Mouse (Mus musculus) liver, postnatal 0 days (tissue): ENCODE data around the gene 4933411K16Rik. TPM values are rescaled to one million over a fixed set of nuclear protein-coding genes. Genes with fewer than 3 reads are reported as not detected.
"Not testable (repeated sequence)": the region's sequence is repeated elsewhere in the genome, so short reads cannot be mapped to it uniquely, and the experiment has no call there.

ENCODE experiments used
- ATAC-seq: fragments of 200-750 bp; cut with Nextera tagmentation; 2 replicates; pipeline ENCODE4 v1.8.0; 2017; ENCODE audit warnings: mild to moderate bottlenecking, moderate library complexity
- DNase-seq: peaks from one replicate; pipeline ENCODE4 v3.0.0-alpha.2; 2016
- H3K27ac ChIP-seq: fragments of 300-500 bp; sonication (generic); 2 replicates; pipeline ENCODE4 v1.5.1; 2014; ENCODE audit warnings: antibody characterized with exemption, moderate library complexity, mild to moderate bottlenecking, low read depth
- H3K27me3 ChIP-seq: fragments of 300-500 bp; sonication (generic); 2 replicates; pipeline ENCODE4 v1.6.1; 2014; ENCODE audit warnings: low read length, control low read depth, mixed read lengths; ENCODE audit not compliant: insufficient read depth
- H3K36me3 ChIP-seq: fragments of 300-500 bp; sonication (generic); replicated peaks from 2 replicates; pipeline ENCODE4 v1.6.1; 2014; ENCODE audit warnings: mild to moderate bottlenecking, control low read depth, low read length, moderate library complexity, mixed read lengths; ENCODE audit not compliant: insufficient read depth
- H3K4me1 ChIP-seq: fragments of 300-500 bp; sonication (generic); 2 replicates; pipeline ENCODE4 v1.6.1; 2014; ENCODE audit warnings: antibody characterized with exemption, mild to moderate bottlenecking, control low read depth; ENCODE audit not compliant: insufficient read depth
- H3K4me2 ChIP-seq: fragments of 300-500 bp; sonication (generic); 2 replicates; pipeline ENCODE4 v1.6.1; 2014; ENCODE audit warnings: low read depth, mild to moderate bottlenecking, low read length, moderate library complexity, mixed read lengths
- H3K4me3 ChIP-seq: fragments of 300-500 bp; sonication (generic); 2 replicates; pipeline ENCODE4 v1.5.1; 2014; ENCODE audit warnings: low read depth, low read length
- H3K9ac ChIP-seq: fragments of 300-500 bp; sonication (generic); replicated peaks from 2 replicates; pipeline ENCODE4 v1.6.1; 2014; ENCODE audit warnings: mild to moderate bottlenecking, moderate library complexity
- H3K9me3 ChIP-seq: fragments of 300-500 bp; sonication (generic); 2 replicates; pipeline ENCODE4 v1.6.1; 2016; ENCODE audit warnings: mild to moderate bottlenecking, control low read depth, low read length, mixed read lengths
- CTCF ChIP-seq: sonication (generic); IDR thresholded peaks from 2 replicates; pipeline ENCODE4 v1.5.1; 2016; ENCODE audit warnings: antibody characterized with exemption, low read depth
- EP300 ChIP-seq: IDR thresholded peaks from 2 replicates; pipeline ENCODE4 v1.6.1; 2016; ENCODE audit warnings: antibody characterized with exemption, low read depth, mild to moderate bottlenecking
- WGBS: fragments of 180-500 bp; shearing (Covaris S2); extraction: QIAGEN DNeasy Blood & Tissue Kit; methylation state at CpG from one replicate; pipeline ENCODE4 v1.1.7; 2014; ENCODE audit not compliant: insufficient replicate concordance; 5-methylcytosine and 5-hydroxymethylcytosine counted together
- polyA plus RNA-seq: library from polyadenylated mRNA; unstranded; fragments of >200 nt; fragmentation: Nextera tagmentation; extraction: Ambion mirVana; gene quantifications from 2 replicates; pipeline ENCODE4 v1.2.1, GENCODE M21; 2015

4933411K16Rik gene
- polyA plus RNA-seq, 1 experiment from 2014 or later, result 0.40 TPM

GRCm38 (mm10) chr19:42079950-42080349, 27.9 kb downstream of the 4933411K16Rik start:
- no peaks in the 10 kb centered on the region for H3K9me3 ChIP-seq
- no peaks in the 10 kb centered on the region for H3K4me1 ChIP-seq
- no peak overlapping the region for H3K9ac ChIP-seq
- ATAC-seq (peak; percentile 54), DNase-seq (no peak)
- 66% methylated on average over 5 of the region's 5 CpGs for WGBS
- no peak overlapping the region for H3K4me3 ChIP-seq
- no peak overlapping the region for H3K4me2 ChIP-seq
- H3K36me3 ChIP-seq, result no peaks in the 10 kb centered on the region
- H3K27ac ChIP-seq, result no peak overlapping the region
- no peaks in the 10 kb centered on the region for H3K27me3 ChIP-seq
- TF ChIP-seq CTCF (no peak), EP300 (no peak)

GRCm38 (mm10) chr19:42080469-42080868, 28.4 kb downstream of the 4933411K16Rik start:
- no peak for ATAC-seq

DNA sequence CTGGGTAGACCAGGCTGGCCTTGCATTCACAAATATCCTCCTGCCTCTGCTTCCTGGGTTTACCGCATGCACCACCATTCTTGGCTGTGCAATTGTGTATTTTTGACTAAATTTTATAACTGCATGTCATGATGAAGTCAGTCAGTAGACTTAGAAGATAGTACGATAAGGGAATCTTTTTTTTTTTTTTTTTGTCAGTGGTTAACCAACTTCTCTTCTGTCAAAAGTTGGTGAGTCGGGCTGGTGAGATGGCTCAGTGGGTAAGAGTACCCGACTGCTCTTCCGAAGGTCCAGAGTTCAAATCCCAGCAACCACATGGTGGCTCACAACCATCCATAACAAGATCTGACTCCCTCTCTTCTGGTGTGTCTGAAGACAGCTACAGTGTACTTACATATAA, 29.6 kb downstream of the 4933411K16Rik start:
- WGBS, result 77% methylated on average over 5 of the region's 5 CpGs
- not testable (repeated sequence) for H3K27ac ChIP-seq, H3K36me3 ChIP-seq, H3K4me3 ChIP-seq, H3K9ac ChIP-seq, H3K9me3 ChIP-seq, H3K4me1 ChIP-seq, ATAC-seq, DNase-seq, H3K4me2 ChIP-seq, H3K27me3 ChIP-seq

More at GRCm38 (mm10) chr19:42080469-42080868, 28.4 kb downstream of the 4933411K16Rik start:
- Histone ChIP-seq H3K27ac (no peak overlapping the region), H3K4me1 (no peaks in the 10 kb centered on the region; the same call in 1 of the 2 replicates), H3K9ac (no peak overlapping the region), H3K4me2 (no peak overlapping the region), H3K9me3 (no peaks in the 10 kb centered on the region), H3K36me3 (no peaks in the 10 kb centered on the region), H3K4me3 (no peak overlapping the region), H3K27me3 (no peaks in the 10 kb centered on the region)
- DNase-seq, result no peak
- WGBS, result 75% methylated on average over 11 of the region's 11 CpGs
- no peak for TF ChIP-seq CTCF
- no peak for TF ChIP-seq EP300

- Histone ChIP-seq H3K4me3 (peak overlapping the region; percentile 41), H3K4me2 (peak overlapping the region; percentile 68), H3K27ac (no peak overlapping the region), H3K27me3 (no peaks in the 10 kb centered on the region), H3K9ac (0 out of 2 replicates have a peak overlapping the region, but pooled peaks have one; percentile 2), H3K9me3 (no peaks in the 10 kb centered on the region), H3K36me3 (no peaks in the 10 kb centered on the region), H3K4me1 (peaks cover 13% of the 10 kb centered on the region)
- 12% methylated on average over 10 of the region's 10 CpGs for WGBS
- no peak for DNase-seq
- ATAC-seq, result no peak
- no peak for TF ChIP-seq CTCF
Observed at GRCm38 (mm10) chr19:42085690-42086089, 33.6 kb downstream of the 4933411K16Rik start.

- no peaks in the 10 kb centered on the region for H3K9me3 ChIP-seq
- TF ChIP-seq EP300 (no peak), CTCF (no peak)
- peaks cover 15% of the 10 kb centered on the region for H3K4me1 ChIP-seq
- 0 out of 2 replicates have a peak within 1 kb of the TSS, but pooled peaks have one; percentile 2 for H3K9ac ChIP-seq
- H3K27ac ChIP-seq, result no peak within 1 kb of the TSS
- peak within 1 kb of the TSS; percentile 68 for H3K4me2 ChIP-seq
- H3K4me3 ChIP-seq, result peak within 1 kb of the TSS; percentile 41
- no peaks in the 10 kb centered on the region for H3K36me3 ChIP-seq
- ATAC-seq (no peak), DNase-seq (peak; percentile 77)
- 2% methylated on average over 21 of the region's 21 CpGs for WGBS
- no peaks in the 10 kb centered on the region for H3K27me3 ChIP-seq
Observed at GRCm38 (mm10) chr19:42086166-42086565, 34.1 kb downstream of the 4933411K16Rik start, which contains the start of gene Morn4. Gene Morn4, minus strand, starts transcription at chr19:42086357.

DNA sequence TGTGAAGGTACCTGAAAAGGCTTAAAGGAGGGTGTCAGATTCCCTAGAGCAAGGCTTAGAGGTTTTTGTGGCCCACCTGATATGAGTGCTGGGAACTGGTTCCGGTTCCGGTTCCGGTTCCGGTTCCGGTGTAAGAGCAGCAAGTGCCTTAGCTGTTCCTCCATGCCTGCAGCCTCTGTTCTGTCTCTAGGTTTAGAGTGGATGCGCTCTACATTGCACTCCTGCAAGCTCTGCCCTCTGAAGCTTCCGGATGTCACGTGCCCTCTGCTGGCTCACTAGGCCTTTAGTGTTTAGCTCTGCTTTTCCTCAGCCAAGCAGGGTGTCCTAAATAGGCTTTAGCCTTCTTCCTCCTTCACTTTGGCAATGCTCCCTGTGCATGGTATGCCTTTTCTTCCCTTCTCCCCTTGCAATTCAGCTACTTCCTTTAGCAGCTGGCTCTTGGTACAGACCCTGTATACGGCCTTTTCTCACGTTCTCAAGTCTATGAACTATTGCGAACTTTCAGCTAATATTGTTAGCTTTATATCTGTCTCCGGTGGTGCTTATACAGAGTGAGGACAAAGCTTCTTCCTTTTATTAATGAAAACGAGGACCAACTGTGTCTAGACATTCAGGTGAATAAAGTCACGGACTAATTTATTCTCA, 37.2 kb downstream of the 4933411K16Rik start:
- H3K36me3 ChIP-seq, result peaks cover 6% of the 10 kb centered on the region; the same call in 1 of the 2 replicates
- TF ChIP-seq EP300, result no peak
- TF ChIP-seq CTCF, result peak; percentile 29; the same call in 1 of the 2 replicates
- H3K9me3 ChIP-seq, result no peaks in the 10 kb centered on the region

More for the DNA sequence above, 37.2 kb downstream of the 4933411K16Rik start:
- Histone ChIP-seq H3K27ac (peak overlapping the region; percentile 91), H3K4me2 (peak overlapping the region; percentile 79), H3K27me3 (no peaks in the 10 kb centered on the region), H3K9ac (no peak overlapping the region), H3K4me3 (peak overlapping the region; percentile 79), H3K4me1 (peaks cover 22% of the 10 kb centered on the region)
- peak; percentile 62 for DNase-seq
- no peak for ATAC-seq
- 13% methylated on average over 14 of the region's 14 CpGs for WGBS
